Mouse (Mus musculus): Measurements from ENCODE around the gene Olfr828. TPM values are rescaled to one million over a fixed set of nuclear protein-coding genes. Genes with fewer than 3 reads are reported as not detected.
A peak's percentile ranks its signal among the peaks of the same experiment; 100 is the strongest.

Olfr828 gene
- not detected in 2 replicates for polyA plus RNA-seq (2014; fragmentation: Nextera tagmentation; extraction: Ambion mirVana)

DNA sequence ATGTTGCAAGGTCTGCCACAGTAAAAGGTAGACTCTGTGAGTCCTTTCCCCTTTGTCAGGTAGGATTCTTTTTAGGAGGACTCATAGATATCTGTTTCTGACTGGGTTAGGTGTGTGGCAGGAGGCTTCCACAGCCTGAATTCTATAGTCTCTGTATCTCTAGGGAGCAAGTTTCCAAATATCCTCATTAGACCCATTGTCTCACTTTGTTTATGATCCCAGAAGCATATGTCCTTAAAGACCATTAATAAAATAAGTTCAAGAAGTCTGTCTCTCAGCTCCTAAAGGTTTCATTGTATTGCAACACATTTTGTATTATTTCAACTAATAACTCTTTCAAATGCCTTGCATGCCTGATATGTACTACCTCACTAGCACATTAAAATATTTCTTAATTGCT lies at the start of gene Olfr828:
Gene Olfr828 (minus strand): TSS at position 101 of the 400 bp plus-strand sequence.
- Histone ChIP-seq H3K27me3 (ENCODE audit: control insufficient read depth, insufficient read depth, low read length) (no peaks in the 10 kb centered on the region), H3K4me3 (ENCODE audit: low read depth, low read length) (no peak within 1 kb of the TSS), H3K9ac (ENCODE audit: low read length) (no peak within 1 kb of the TSS), H3K9me3 (ENCODE audit: control insufficient read depth, low read length) (no peaks in the 10 kb centered on the region), H3K36me3 (ENCODE audit: control insufficient read depth, insufficient read depth, low read length) (no peaks in the 10 kb centered on the region), H3K4me2 (ENCODE audit: low read depth, low read length, severe bottlenecking) (no peak within 1 kb of the TSS), H3K4me1 (replicated peaks; ENCODE audit: control insufficient read depth, insufficient read depth, low read length) (no peaks in the 10 kb centered on the region), H3K27ac (ENCODE audit: low read depth, low read length) (no peak within 1 kb of the TSS)
- DNase-seq (ENCODE audit: low spot score): no peak
- no peak for ATAC-seq (replicated peaks; ENCODE audit: low FRiP score)

DNA sequence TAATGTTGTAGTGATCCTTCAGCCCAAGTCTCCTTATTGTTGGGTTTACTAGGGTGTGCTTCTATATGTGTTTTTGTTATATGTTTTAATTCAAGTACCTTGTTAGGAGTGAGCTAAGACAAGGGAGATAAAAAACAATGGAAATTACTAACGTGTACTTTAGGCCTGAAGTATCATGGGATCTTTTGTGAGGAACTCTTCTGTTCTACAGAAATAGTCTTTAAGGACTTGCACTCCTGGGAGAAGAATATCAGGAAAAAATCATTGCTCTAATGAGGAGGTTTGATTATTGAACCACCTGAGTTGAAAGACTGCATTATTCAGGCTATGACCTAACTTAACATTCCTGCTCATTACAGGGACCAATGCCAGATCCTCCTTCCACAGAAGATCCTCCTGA lies 35.3 kb upstream of the Olfr828 start, which contains the start of gene Olfr829:
Gene Olfr829 (plus strand): TSS at position 301 of the 400 bp plus-strand sequence.
- Histone ChIP-seq H3K27me3 (ENCODE audit: control insufficient read depth, insufficient read depth, low read length) (no peaks in the 10 kb centered on the region), H3K36me3 (ENCODE audit: control insufficient read depth, insufficient read depth, low read length) (no peaks in the 10 kb centered on the region), H3K9ac (ENCODE audit: low read length) (no peak within 1 kb of the TSS), H3K4me3 (ENCODE audit: low read depth, low read length) (no peak within 1 kb of the TSS), H3K4me1 (replicated peaks; ENCODE audit: control insufficient read depth, insufficient read depth, low read length) (no peaks in the 10 kb centered on the region), H3K9me3 (ENCODE audit: control insufficient read depth, low read length) (no peaks in the 10 kb centered on the region), H3K27ac (ENCODE audit: low read depth, low read length) (no peak within 1 kb of the TSS), H3K4me2 (ENCODE audit: low read depth, low read length, severe bottlenecking) (no peak within 1 kb of the TSS)
- DNase-seq (ENCODE audit: low spot score) (no peak), ATAC-seq (replicated peaks; ENCODE audit: low FRiP score) (no peak)
- WGBS: 79% methylated on average over 1 of the region's 1 CpGs

DNA sequence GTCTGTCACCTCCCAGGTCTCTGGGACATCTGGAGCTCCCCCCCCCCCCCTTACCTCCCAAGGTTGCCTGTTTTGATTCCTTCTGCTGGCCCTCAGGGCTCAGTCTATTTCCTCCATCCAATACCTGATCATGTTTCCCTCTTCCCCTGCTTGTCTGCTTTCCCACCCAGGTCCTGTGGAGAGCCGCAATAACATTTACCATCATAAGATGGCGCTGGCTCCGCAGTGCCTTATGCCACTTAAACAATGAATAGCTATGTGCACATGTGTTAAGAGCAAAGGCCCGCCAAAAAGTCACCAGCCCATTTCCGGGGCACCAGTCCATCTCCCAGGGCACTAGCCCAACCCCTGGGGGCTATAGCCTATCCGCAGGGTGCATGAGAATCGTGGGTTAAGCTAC lies 34.0 kb downstream of the Olfr828 start:
- no peaks in the 10 kb centered on the region for H3K9me3 ChIP-seq (ENCODE audit: control insufficient read depth, low read length)
- WGBS: 58% methylated on average over 7 of the region's 7 CpGs
- no peak overlapping the region for H3K4me3 ChIP-seq (ENCODE audit: low read depth, low read length)
- no peaks in the 10 kb centered on the region for H3K36me3 ChIP-seq (ENCODE audit: control insufficient read depth, insufficient read depth, low read length)
- no peaks in the 10 kb centered on the region for H3K27me3 ChIP-seq (ENCODE audit: control insufficient read depth, insufficient read depth, low read length)
- no peak overlapping the region for H3K27ac ChIP-seq (ENCODE audit: low read depth, low read length)
- DNase-seq (ENCODE audit: low spot score) (no peak), ATAC-seq (replicated peaks; ENCODE audit: low FRiP score) (no peak)
- no peaks in the 10 kb centered on the region for H3K4me1 ChIP-seq (replicated peaks; ENCODE audit: control insufficient read depth, insufficient read depth, low read length)
- H3K4me2 ChIP-seq (ENCODE audit: low read depth, low read length, severe bottlenecking): no peak overlapping the region
- no peak overlapping the region for H3K9ac ChIP-seq (ENCODE audit: low read length)

DNA sequence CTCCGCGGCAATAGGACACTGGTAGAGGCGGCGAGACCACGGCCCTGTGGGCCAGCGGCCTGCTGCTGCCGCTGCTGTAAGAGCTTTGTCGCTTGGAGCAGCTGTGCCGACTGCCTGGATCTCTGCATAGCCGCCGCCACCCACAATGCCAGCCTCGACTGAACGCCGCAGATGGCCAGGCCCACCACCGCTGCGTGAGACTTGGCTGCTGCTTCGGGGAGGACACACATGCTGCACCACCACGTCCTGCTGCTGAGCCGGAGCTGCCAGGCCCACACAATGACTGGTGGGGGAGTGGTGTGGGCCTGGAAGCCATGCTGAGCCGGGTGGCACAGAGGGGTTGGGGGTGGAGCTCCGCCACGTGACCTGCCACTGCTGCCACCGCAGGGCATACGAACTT lies 39.9 kb downstream of the Olfr828 start:
- H3K27ac ChIP-seq (ENCODE audit: low read depth, low read length): no peak overlapping the region
- 69% methylated on average over 24 of the region's 24 CpGs for WGBS
- peak; percentile 64; the same call in 1 of the 2 replicates for ATAC-seq (replicated peaks; ENCODE audit: low FRiP score)
- no peaks in the 10 kb centered on the region for H3K27me3 ChIP-seq (ENCODE audit: control insufficient read depth, insufficient read depth, low read length)
- H3K4me3 ChIP-seq (ENCODE audit: low read depth, low read length): no peak overlapping the region
- H3K9ac ChIP-seq (ENCODE audit: low read length): no peak overlapping the region
- no peak overlapping the region for H3K4me2 ChIP-seq (ENCODE audit: low read depth, low read length, severe bottlenecking)
- peak; percentile 53 for DNase-seq (ENCODE audit: low spot score)
- no peaks in the 10 kb centered on the region for H3K4me1 ChIP-seq (replicated peaks; ENCODE audit: control insufficient read depth, insufficient read depth, low read length)
- H3K36me3 ChIP-seq (ENCODE audit: control insufficient read depth, insufficient read depth, low read length): no peaks in the 10 kb centered on the region
- H3K9me3 ChIP-seq (ENCODE audit: control insufficient read depth, low read length): no peaks in the 10 kb centered on the region

DNA sequence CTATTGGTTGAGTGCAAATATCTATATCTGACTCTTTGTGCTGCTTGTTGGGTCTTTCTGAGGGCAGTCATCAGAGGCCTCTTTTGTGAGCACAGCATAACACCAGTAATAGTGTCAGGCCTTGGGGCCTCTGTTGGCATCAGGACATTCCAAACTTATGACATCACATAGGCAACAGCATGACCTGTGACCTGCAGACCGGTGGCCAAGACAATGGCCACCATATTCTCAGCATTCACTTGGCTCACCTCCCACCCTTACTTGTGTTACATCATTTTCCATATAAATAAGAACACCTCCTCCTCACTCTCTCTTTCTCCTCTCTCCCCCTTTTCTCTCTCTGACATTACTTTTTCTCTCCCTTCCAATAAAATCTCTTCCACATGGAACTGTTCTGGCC lies 40.3 kb downstream of the Olfr828 start:
- no peak overlapping the region for H3K4me2 ChIP-seq (ENCODE audit: low read depth, low read length, severe bottlenecking)
- H3K9ac ChIP-seq (ENCODE audit: low read length): no peak overlapping the region
- no peak overlapping the region for H3K4me3 ChIP-seq (ENCODE audit: low read depth, low read length)
- 70% methylated on average over 1 of the region's 1 CpGs for WGBS
- DNase-seq (ENCODE audit: low spot score) (no peak), ATAC-seq (replicated peaks; ENCODE audit: low FRiP score) (no peak; the same call in 1 of the 2 replicates)
- H3K9me3 ChIP-seq (ENCODE audit: control insufficient read depth, low read length): no peaks in the 10 kb centered on the region
- no peaks in the 10 kb centered on the region for H3K27me3 ChIP-seq (ENCODE audit: control insufficient read depth, insufficient read depth, low read length)
- H3K4me1 ChIP-seq (replicated peaks; ENCODE audit: control insufficient read depth, insufficient read depth, low read length): no peaks in the 10 kb centered on the region
- H3K27ac ChIP-seq (ENCODE audit: low read depth, low read length): no peak overlapping the region
- H3K36me3 ChIP-seq (ENCODE audit: control insufficient read depth, insufficient read depth, low read length): no peaks in the 10 kb centered on the region

Other genes with a start within 250 kb of the Olfr828 start
- not detected in 2 replicates for gene Muc16, start 145.0 kb downstream of the Olfr828 start, polyA plus RNA-seq (2014; fragmentation: Nextera tagmentation; extraction: Ambion mirVana)
- not detected in 2 replicates for gene Olfr24, start 55.5 kb downstream of the Olfr828 start, polyA plus RNA-seq (2014; fragmentation: Nextera tagmentation; extraction: Ambion mirVana)
- not detected in 2 replicates for gene Olfr829, start 35.4 kb upstream of the Olfr828 start, polyA plus RNA-seq (2014; fragmentation: Nextera tagmentation; extraction: Ambion mirVana)
- gene Olfr830, start 55.2 kb upstream of the Olfr828 start, polyA plus RNA-seq (2014; fragmentation: Nextera tagmentation; extraction: Ambion mirVana): not detected in 2 replicates
- gene Olfr832, start 117.6 kb upstream of the Olfr828 start, polyA plus RNA-seq (2014; fragmentation: Nextera tagmentation; extraction: Ambion mirVana): not detected in 2 replicates
- gene Olfr834, start 168.5 kb upstream of the Olfr828 start, polyA plus RNA-seq (2014; fragmentation: Nextera tagmentation; extraction: Ambion mirVana): not detected in 2 replicates
- not detected in 2 replicates for gene Olfr835, start 213.2 kb upstream of the Olfr828 start, polyA plus RNA-seq (2014; fragmentation: Nextera tagmentation; extraction: Ambion mirVana)